ENCODE assay signal across 22 mouse cellular contexts in the genomic region with DNA sequence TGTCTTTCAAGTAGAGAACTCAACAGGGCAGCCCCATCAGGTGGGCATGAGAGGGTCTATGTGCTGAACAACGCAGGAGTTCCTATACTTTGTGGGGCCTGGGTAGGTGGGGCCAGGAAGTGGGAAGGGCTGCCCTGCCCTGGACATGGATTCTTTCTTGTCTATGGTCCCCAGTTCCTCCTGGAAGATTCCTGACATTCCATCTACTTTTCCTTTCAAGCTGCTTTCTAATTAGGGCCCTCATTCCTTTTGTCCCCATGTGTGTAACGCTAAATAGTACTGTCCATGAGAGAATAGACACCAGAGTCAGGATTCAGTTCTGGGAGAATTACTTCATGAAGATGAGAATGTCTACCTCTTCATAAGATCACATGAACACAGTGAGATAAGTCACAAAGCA. TPM values are rescaled to one million over a fixed set of nuclear protein-coding genes. Genes with fewer than 3 reads are reported as not detected.
DNase-seq lines count a peak whose midpoint lies in the region; ATAC-seq and TF ChIP-seq lines count a peak whose summit lies in the region.
"Had no signal": no experiment of that assay in that cellular context is flagged by ENCODE, and none has a peak within 500 bp of the region (broad histone marks: within the 10 kb centered on the region; RNA-seq: fewer than 3 reads in every experiment).

No protein-coding gene starts in this region.

- ATAC-seq in heart, embryonic 16.5 days (replicated peaks; ENCODE audit: extremely low read depth, insufficient read depth, low FRiP score): 0 out of 2 replicates have a peak, but pooled peaks have one; percentile 3
- no peak for ATAC-seq in limb, embryonic 14.5 days (ENCODE audit: low FRiP score, low read depth)
- ATAC-seq in hindbrain, embryonic 12.5 days (ENCODE audit: low FRiP score): no peak
- ATAC-seq: forebrain, embryonic 16.5 days; hindbrain, embryonic 16.5 days; intestine, embryonic 16.5 days; midbrain, embryonic 15.5 days had no signal

- TF ChIP-seq EP300 in heart, adult 2 months (IDR thresholded peaks at IDR 0.05; ENCODE audit: insufficient read depth, low read depth, low read length): no peak

- no peaks in the 10 kb centered on the region for H3K79me2 ChIP-seq in heart, adult 2 months (replicated peaks; ENCODE audit: control insufficient read depth, insufficient read depth, low read length)

- H3K36me3 ChIP-seq in heart, adult 2 months (ENCODE audit: control insufficient read depth, insufficient read depth, low read length): no peaks in the 10 kb centered on the region
- H3K36me3 ChIP-seq in heart, embryonic 16.5 days (ENCODE audit: control insufficient read depth, insufficient read depth): no peaks in the 10 kb centered on the region
- H3K36me3 ChIP-seq in limb, embryonic 14.5 days (ENCODE audit: control insufficient read depth, insufficient read depth, low read length): no peaks in the 10 kb centered on the region
- no peaks in the 10 kb centered on the region for H3K36me3 ChIP-seq in hindbrain, embryonic 12.5 days
- H3K36me3 ChIP-seq: midbrain, embryonic 15.5 days had no signal

- intact Hi-C loops in heart, adult 2 months (cut with DNase I): no loop called here
- intact Hi-C loops in heart, postnatal 25 days (cut with DNase I): loop anchor here (5.0 to 10.0 kb wide), 2 partner anchors 186 to 269 kb away; partner anchors contain the start of gene Mrps16

- H3K9me3 ChIP-seq in heart, embryonic 16.5 days (replicated peaks; ENCODE audit: control insufficient read depth, low read length): no peaks in the 10 kb centered on the region
- no peaks in the 10 kb centered on the region for H3K9me3 ChIP-seq in limb, embryonic 14.5 days (ENCODE audit: control insufficient read depth, low read length)
- H3K9me3 ChIP-seq in hindbrain, embryonic 12.5 days (replicated peaks): no peaks in the 10 kb centered on the region
- H3K9me3 ChIP-seq: megakaryocyte, embryonic 14.5 days; midbrain, embryonic 15.5 days had no signal

- H3K4me1 ChIP-seq in heart, adult 2 months (ENCODE audit: control insufficient read depth, insufficient read depth, low read length): no peaks in the 10 kb centered on the region; the same call in 1 of the 2 replicates
- peaks cover 26% of the 10 kb centered on the region for H3K4me1 ChIP-seq in heart, embryonic 16.5 days (ENCODE audit: control insufficient read depth, insufficient read depth, low read length)
- peaks cover 26% of the 10 kb centered on the region for H3K4me1 ChIP-seq in limb, embryonic 14.5 days (ENCODE audit: control insufficient read depth, insufficient read depth, low read length)
- H3K4me1 ChIP-seq in hindbrain, embryonic 12.5 days: peaks cover 12% of the 10 kb centered on the region; the same call in 1 of the 2 replicates

- H3K9ac ChIP-seq in heart, adult 2 months (ENCODE audit: low read depth, low read length): no peak overlapping the region
- H3K9ac ChIP-seq in heart, embryonic 16.5 days (ENCODE audit: low read length): peak overlapping the region; percentile 77
- no peak overlapping the region for H3K9ac ChIP-seq in limb, embryonic 14.5 days (ENCODE audit: low read depth, low read length, severe bottlenecking)
- H3K9ac ChIP-seq in hindbrain, embryonic 12.5 days: no peak overlapping the region
- H3K9ac ChIP-seq: midbrain, embryonic 15.5 days had no signal

- no peak for DNase-seq in heart, adult 2 months
- DNase-seq in heart, postnatal 25 days (ENCODE audit: low spot score): no peak
- no peak for DNase-seq in heart, adult 11 months
- DNase-seq in Muller cell, postnatal 12 days (ENCODE audit: inconsistent ontology term): peak; percentile 77
- no peak for DNase-seq in limb, embryonic 14.5 days (ENCODE audit: low spot score)
- no peak for DNase-seq in cerebellum, postnatal 14 days
- DNase-seq: adrenal gland, adult 2 months; cerebellum, adult 2 months; kidney, postnatal 36 days; left cerebral cortex, postnatal 4 days; right cerebral cortex, postnatal 4 days; thymus, adult 2 months had no signal

- peak; percentile 29; the same call in 1 of the 2 replicates for TF ChIP-seq POLR2A in heart, adult 2 months (IDR thresholded peaks at IDR 0.05; ENCODE audit: insufficient read depth, low read depth, low read length)
- no peak for TF ChIP-seq POLR2A in limb, embryonic 14.5 days (IDR thresholded peaks at IDR 0.05; ENCODE audit: borderline replicate concordance, extremely low read depth, insufficient read depth, insufficient read length)

- WGBS in heart, adult 2 months: 31% methylated on average over 2 of the region's 2 CpGs
- 20% methylated on average over 2 of the region's 2 CpGs for WGBS in heart, embryonic 16.5 days
- 64% methylated on average over 2 of the region's 2 CpGs for WGBS in limb, embryonic 14.5 days
- WGBS in hindbrain, embryonic 12.5 days: 66% methylated on average over 2 of the region's 2 CpGs

- peak overlapping the region; percentile 90 for H3K4me2 ChIP-seq in heart, embryonic 16.5 days (ENCODE audit: low read depth, low read length)
- H3K4me2 ChIP-seq in limb, embryonic 14.5 days (replicated peaks; ENCODE audit: low read depth, low read length, severe bottlenecking): peak overlapping the region; percentile 17; the same call in 1 of the 2 replicates
- H3K4me2 ChIP-seq in hindbrain, embryonic 12.5 days (replicated peaks): no peak overlapping the region
- H3K4me2 ChIP-seq: midbrain, embryonic 15.5 days had no signal

- H3K27me3 ChIP-seq in heart, adult 2 months (ENCODE audit: control insufficient read depth, insufficient read depth, low read length): no peaks in the 10 kb centered on the region
- no peaks in the 10 kb centered on the region for H3K27me3 ChIP-seq in heart, embryonic 16.5 days (ENCODE audit: control insufficient read depth, insufficient read depth, low read length)
- H3K27me3 ChIP-seq in limb, embryonic 14.5 days (ENCODE audit: control insufficient read depth, insufficient read depth, low read length): no peaks in the 10 kb centered on the region
- peaks cover 39% of the 10 kb centered on the region for H3K27me3 ChIP-seq in hindbrain, embryonic 12.5 days

- peak overlapping the region; percentile 17; the same call in 1 of the 2 replicates for H3K4me3 ChIP-seq in heart, adult 2 months
- H3K4me3 ChIP-seq in heart, embryonic 16.5 days (ENCODE audit: low read length): peak overlapping the region; percentile 72
- H3K4me3 ChIP-seq in limb, embryonic 14.5 days (replicated peaks; ENCODE audit: low read length): peak overlapping the region; percentile 15; the same call in 1 of the 2 replicates
- no peak overlapping the region for H3K4me3 ChIP-seq in hindbrain, embryonic 12.5 days
- H3K4me3 ChIP-seq: left cerebral cortex, adult 2 months; megakaryocyte, embryonic 14.5 days; midbrain, embryonic 15.5 days had no signal

- H3K27ac ChIP-seq in heart, adult 2 months: peak overlapping the region; percentile 96
- peak overlapping the region; percentile 94 for H3K27ac ChIP-seq in heart, embryonic 16.5 days (ENCODE audit: low read length)
- H3K27ac ChIP-seq in limb, embryonic 14.5 days (replicated peaks; ENCODE audit: low read depth, low read length): peak overlapping the region; percentile 69; the same call in 1 of the 2 replicates
- no peak overlapping the region for H3K27ac ChIP-seq in hindbrain, embryonic 12.5 days
- H3K27ac ChIP-seq: left cerebral cortex, adult 2 months; midbrain, embryonic 15.5 days had no signal

- no peak for TF ChIP-seq CTCF in heart, adult 2 months (IDR thresholded peaks at IDR 0.05)

RNA-seq across cellular contexts. Expression of gene Synpo2l, which starts 4.6 kb away (rescaled TPM):
- 100 to 1,000 TPM in 1 of 2 experiments, 10 to 100 TPM in 1; 96.8 to 126 TPM for total RNA-seq in heart, adult 2 months (2021)
- polyA plus RNA-seq in heart, adult 2 months (2012; rRNA removed): 63.4 and 67.7 TPM in 2 replicates
- total RNA-seq in heart, postnatal 25 days (2021): 100 to 1,000 TPM; 128 to 138 TPM
- 172 and 183 TPM in 2 replicates for polyA plus RNA-seq in heart, embryonic 16.5 days (2015; fragmentation: Nextera tagmentation; extraction: Ambion mirVana)
- 25.4 and 27.1 TPM in 2 replicates for polyA plus RNA-seq in limb, embryonic 14.5 days (2012; rRNA removed)
- polyA plus RNA-seq in limb, embryonic 14.5 days (2014; fragmentation: Nextera tagmentation; extraction: Ambion mirVana): 25.2 and 31.5 TPM in 2 replicates
- polyA plus RNA-seq in hindbrain, embryonic 12.5 days (2016; fragmentation: Nextera tagmentation; extraction: Ambion mirVana): 0.85 and 5.3 TPM in 2 replicates
- total RNA-seq: neutrophil, adult 5-6 weeks had no signal

RNA-seq across cellular contexts. Expression of gene Myoz1, which starts 7.3 kb away (rescaled TPM):
- under 1 TPM; 0.31 to 0.52 TPM for total RNA-seq in heart, adult 2 months (2021)
- polyA plus RNA-seq in heart, adult 2 months (2012; rRNA removed): 0.31 and 0.91 TPM in 2 replicates
- total RNA-seq in heart, postnatal 25 days (2021): under 1 TPM; 0.39 to 0.67 TPM
- 12.0 and 14.9 TPM in 2 replicates for polyA plus RNA-seq in heart, embryonic 16.5 days (2015; fragmentation: Nextera tagmentation; extraction: Ambion mirVana)
- polyA plus RNA-seq in limb, embryonic 14.5 days (2012; rRNA removed): 6.9 and 8.5 TPM in 2 replicates
- 3.8 and 9.7 TPM in 2 replicates for polyA plus RNA-seq in limb, embryonic 14.5 days (2014; fragmentation: Nextera tagmentation; extraction: Ambion mirVana)
- polyA plus RNA-seq in hindbrain, embryonic 12.5 days (2016; fragmentation: Nextera tagmentation; extraction: Ambion mirVana): 0.19 and 0.30 TPM in 2 replicates
- total RNA-seq: adrenal gland, adult 2 months; granulocyte monocyte progenitor cell, adult 5-6 weeks; left cerebral cortex, adult 2 months; left cerebral cortex, postnatal 4 days; neutrophil, adult 5-6 weeks had no signal
- polyA plus RNA-seq: adrenal gland, adult 2 months; cerebellum, adult 2 months; forebrain, embryonic 16.5 days had no signal

RNA-seq across cellular contexts. Expression of gene Sec24c, which starts 10.5 kb away (rescaled TPM):
- 100 to 1,000 TPM in 1 of 2 experiments, 10 to 100 TPM in 1; 98.2 to 106 TPM for total RNA-seq in heart, adult 2 months (2021)
- 133 and 146 TPM in 2 replicates for polyA plus RNA-seq in heart, adult 2 months (2012; rRNA removed)
- total RNA-seq in heart, postnatal 25 days (2021): 100 to 1,000 TPM in 1 of 2 experiments, 10 to 100 TPM in 1; 96.8 to 107 TPM
- 73.2 and 76.2 TPM in 2 replicates for polyA plus RNA-seq in heart, embryonic 16.5 days (2015; fragmentation: Nextera tagmentation; extraction: Ambion mirVana)
- polyA plus RNA-seq in limb, embryonic 14.5 days (2012; rRNA removed): 149 and 207 TPM in 2 replicates
- 77.2 and 84.0 TPM in 2 replicates for polyA plus RNA-seq in limb, embryonic 14.5 days (2014; fragmentation: Nextera tagmentation; extraction: Ambion mirVana)
- polyA plus RNA-seq in hindbrain, embryonic 12.5 days (2016; fragmentation: Nextera tagmentation; extraction: Ambion mirVana): 102 and 109 TPM in 2 replicates

RNA-seq across cellular contexts. Expression of gene Usp54, which starts 22.7 kb away (rescaled TPM):
- 10 to 100 TPM; 14.1 to 16.2 TPM for total RNA-seq in heart, adult 2 months (2021)
- polyA plus RNA-seq in heart, adult 2 months (2012; rRNA removed): 10.9 and 16.3 TPM in 2 replicates
- total RNA-seq in heart, postnatal 25 days (2021): 10 to 100 TPM; 16.6 to 17.6 TPM
- polyA plus RNA-seq in heart, embryonic 16.5 days (2015; fragmentation: Nextera tagmentation; extraction: Ambion mirVana): 3.8 and 4.5 TPM in 2 replicates
- polyA plus RNA-seq in limb, embryonic 14.5 days (2012; rRNA removed): 16.3 and 17.3 TPM in 2 replicates
- 9.6 and 11.0 TPM in 2 replicates for polyA plus RNA-seq in limb, embryonic 14.5 days (2014; fragmentation: Nextera tagmentation; extraction: Ambion mirVana)
- 16.6 and 16.9 TPM in 2 replicates for polyA plus RNA-seq in hindbrain, embryonic 12.5 days (2016; fragmentation: Nextera tagmentation; extraction: Ambion mirVana)

RNA-seq across cellular contexts. Expression of gene Fut11, which starts 31.2 kb away (rescaled TPM):
- total RNA-seq in heart, adult 2 months (2021): 1 to 10 TPM; 5.3 to 5.9 TPM
- 5.3 and 6.9 TPM in 2 replicates for polyA plus RNA-seq in heart, adult 2 months (2012; rRNA removed)
- 1 to 10 TPM; 6.0 to 7.4 TPM for total RNA-seq in heart, postnatal 25 days (2021)
- polyA plus RNA-seq in heart, embryonic 16.5 days (2015; fragmentation: Nextera tagmentation; extraction: Ambion mirVana): 20.5 and 20.6 TPM in 2 replicates
- 22.6 and 26.7 TPM in 2 replicates for polyA plus RNA-seq in limb, embryonic 14.5 days (2012; rRNA removed)
- 26.9 and 29.2 TPM in 2 replicates for polyA plus RNA-seq in limb, embryonic 14.5 days (2014; fragmentation: Nextera tagmentation; extraction: Ambion mirVana)
- 32.0 and 33.4 TPM in 2 replicates for polyA plus RNA-seq in hindbrain, embryonic 12.5 days (2016; fragmentation: Nextera tagmentation; extraction: Ambion mirVana)
